ENCODE assay signal across 9 mouse cellular contexts in genomic region chr13:95639336-95640116, GRCm38 (mm10). TPM values are rescaled to one million over a fixed set of nuclear protein-coding genes. Genes with fewer than 3 reads are reported as not detected.
DNase-seq lines count a peak whose midpoint lies in the region; ATAC-seq and TF ChIP-seq lines count a peak whose summit lies in the region.
"Had no signal": no experiment of that assay in that cellular context is flagged by ENCODE, and none has a peak within 500 bp of the region (broad histone marks: within the 10 kb centered on the region; RNA-seq: fewer than 3 reads in every experiment).

No protein-coding gene starts in this region.

- no peak for TF ChIP-seq CTCF in heart, postnatal 0 days (IDR thresholded peaks at IDR 0.05; ENCODE audit: low read depth)

- peak overlapping the region; percentile 83 for H3K27ac ChIP-seq in heart, postnatal 0 days (ENCODE audit: low read depth)
- H3K27ac ChIP-seq in liver, embryonic 15.5 days (replicated peaks) = peak overlapping the region; percentile 20; the same call in 1 of the 2 replicates
- peak overlapping the region; percentile 64 for H3K27ac ChIP-seq in stomach, embryonic 15.5 days
- H3K27ac ChIP-seq: macrophage had no signal

- no peak for ATAC-seq in heart, postnatal 0 days (ENCODE audit: insufficient read depth, low read depth)
- no peak for ATAC-seq in liver, embryonic 15.5 days (ENCODE audit: insufficient read depth)
- ATAC-seq in stomach, embryonic 15.5 days (ENCODE audit: insufficient read depth, low FRiP score, low read depth) = no peak

- no peak overlapping the region for H3K4me2 ChIP-seq in heart, postnatal 0 days (ENCODE audit: low read depth, low read length)
- H3K4me2 ChIP-seq in liver, embryonic 15.5 days = no peak overlapping the region
- no peak overlapping the region for H3K4me2 ChIP-seq in stomach, embryonic 15.5 days

- H3K9me3 ChIP-seq in heart, postnatal 0 days (replicated peaks; ENCODE audit: control insufficient read depth, low read length) = no peaks in the 10 kb centered on the region
- no peaks in the 10 kb centered on the region for H3K9me3 ChIP-seq in liver, embryonic 15.5 days (replicated peaks)
- H3K9me3 ChIP-seq in stomach, embryonic 15.5 days = no peaks in the 10 kb centered on the region

- H3K27me3 ChIP-seq in heart, postnatal 0 days (ENCODE audit: control insufficient read depth, insufficient read depth, low read length) = no peaks in the 10 kb centered on the region
- H3K27me3 ChIP-seq in liver, embryonic 15.5 days = no peaks in the 10 kb centered on the region
- no peaks in the 10 kb centered on the region for H3K27me3 ChIP-seq in stomach, embryonic 15.5 days (replicated peaks)

- no peak for TF ChIP-seq EP300 in heart, postnatal 0 days (IDR thresholded peaks at IDR 0.05; ENCODE audit: low read depth)

- peaks cover 28% of the 10 kb centered on the region for H3K4me1 ChIP-seq in heart, postnatal 0 days (ENCODE audit: control insufficient read depth, insufficient read depth)
- H3K4me1 ChIP-seq in liver, embryonic 15.5 days (replicated peaks) = peaks cover 18% of the 10 kb centered on the region
- 0 out of 2 replicates have a peak, but pooled peaks cover 18% of the 10 kb centered on the region for H3K4me1 ChIP-seq in stomach, embryonic 15.5 days

- DNase-seq in testis, postnatal 14 days (ENCODE audit: low spot score) = peak; percentile 69
- no peak for DNase-seq in testis, postnatal 10 days (ENCODE audit: low spot score)
- DNase-seq in heart, postnatal 0 days (ENCODE audit: low spot score) = no peak
- DNase-seq in right cerebral cortex, postnatal 36 days (ENCODE audit: low spot score in 2 of 2) = no peak
- no peak for DNase-seq in T-cell, adult 2 months (ENCODE audit: low spot score)
- no peak for DNase-seq in layer of hippocampus, postnatal 25 days (ENCODE audit: extremely low spot score in 1 of 2, low spot score in 1 of 2)

- WGBS in heart, postnatal 0 days = 36% methylated on average over 15 of the region's 15 CpGs
- 62% methylated on average over 15 of the region's 15 CpGs for WGBS in liver, embryonic 15.5 days (ENCODE audit: insufficient replicate concordance)
- WGBS in stomach, embryonic 15.5 days = 46% methylated on average over 15 of the region's 15 CpGs

- no peaks in the 10 kb centered on the region for H3K36me3 ChIP-seq in heart, postnatal 0 days (replicated peaks; ENCODE audit: control insufficient read depth, insufficient read depth, low read length)
- H3K36me3 ChIP-seq in liver, embryonic 15.5 days (replicated peaks) = peaks cover 64% of the 10 kb centered on the region
- no peaks in the 10 kb centered on the region for H3K36me3 ChIP-seq in stomach, embryonic 15.5 days

- H3K4me3 ChIP-seq in heart, postnatal 0 days (ENCODE audit: low read depth, low read length) = no peak overlapping the region
- H3K4me3 ChIP-seq in liver, embryonic 15.5 days (replicated peaks) = no peak overlapping the region
- no peak overlapping the region for H3K4me3 ChIP-seq in stomach, embryonic 15.5 days (replicated peaks)

- H3K9ac ChIP-seq in heart, postnatal 0 days (replicated peaks; ENCODE audit: low read depth, low read length) = no peak overlapping the region
- no peak overlapping the region for H3K9ac ChIP-seq in liver, embryonic 15.5 days
- no peak overlapping the region for H3K9ac ChIP-seq in stomach, embryonic 15.5 days

RNA-seq across cellular contexts. Expression of gene F2r, which starts 21.2 kb away (rescaled TPM):
- 105 and 161 TPM in 2 replicates for total RNA-seq in heart, postnatal 0 days (2014; rRNA removed; ENCODE audit: low replicate concordance)
- polyA plus RNA-seq in heart, postnatal 0 days (2015; fragmentation: Nextera tagmentation; extraction: Ambion mirVana) = 62.1 and 63.9 TPM in 2 replicates
- 32.3 and 35.9 TPM in 2 replicates for polyA plus RNA-seq in liver, embryonic 15.5 days (2015; fragmentation: Nextera tagmentation; extraction: Ambion mirVana)
- polyA plus RNA-seq in stomach, embryonic 15.5 days (2015; fragmentation: Nextera tagmentation; extraction: Ambion mirVana) = 67.5 and 68.7 TPM in 2 replicates
- 1 to 10 TPM; 5.4 to 5.8 TPM for total RNA-seq in layer of hippocampus, postnatal 25 days (2021)

RNA-seq across cellular contexts. Expression of gene F2rl2, which starts 57.1 kb away (rescaled TPM):
- total RNA-seq in heart, postnatal 0 days (2014; rRNA removed; ENCODE audit: low replicate concordance) = not detected in 2 replicates
- 0.05 and 0.18 TPM in 2 replicates for polyA plus RNA-seq in heart, postnatal 0 days (2015; fragmentation: Nextera tagmentation; extraction: Ambion mirVana)
- polyA plus RNA-seq in liver, embryonic 15.5 days (2015; fragmentation: Nextera tagmentation; extraction: Ambion mirVana) = 7.5 and 8.9 TPM in 2 replicates
- polyA plus RNA-seq in stomach, embryonic 15.5 days (2015; fragmentation: Nextera tagmentation; extraction: Ambion mirVana) = 0.42 and 0.67 TPM in 2 replicates
- under 1 TPM; 0.27 to 0.47 TPM for total RNA-seq in layer of hippocampus, postnatal 25 days (2021)

Comparison
In these comparisons a context has a peak if more than half of its experiments do, and no peak if none do; other contexts are left out.
1. H3K27ac ChIP-seq: peak in every context shown above with its lines; median percentile 83 in heart, postnatal 0 days; 64 in stomach, embryonic 15.5 days; 20 in liver, embryonic 15.5 days.